Mouse (Mus musculus): Measurements from ENCODE around the gene Tlx2.

The Tlx2 gene

DNA sequence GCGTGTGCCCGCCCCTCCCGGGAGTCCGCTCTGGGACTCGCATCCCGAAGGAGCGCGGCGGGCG lies at the start of gene Tlx2:
Tlx2 (minus strand) TSS at position 47 of the 64 bp plus-strand sequence.
- in situ Hi-C loops (cut with MboI; ENCODE audit: low pct_unique_long_range_greater_than_20kb in 1 of 2, low sequenced_read_pairs in 2 of 2, unreplicated experiment in 1 of 2) = no loop called here

DNA sequence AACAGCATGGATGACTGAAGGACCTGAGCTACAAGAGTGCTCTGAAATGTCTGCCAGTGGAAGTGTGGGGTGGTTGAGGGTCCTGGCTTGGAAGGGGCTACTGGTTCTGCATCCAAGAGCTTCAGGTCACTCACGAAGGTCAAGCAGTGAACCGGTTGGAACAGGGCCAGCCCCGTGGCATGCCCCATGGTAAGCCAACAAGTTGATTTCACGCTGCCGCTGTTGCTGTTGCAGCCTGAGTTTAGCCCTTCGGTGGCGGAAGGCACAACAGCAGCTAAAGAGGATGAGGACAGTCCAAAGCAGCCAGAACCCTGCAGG lies 49.6 kb upstream of the Tlx2 start:
- in situ Hi-C loops (cut with MboI; ENCODE audit: low pct_unique_long_range_greater_than_20kb in 1 of 2, low sequenced_read_pairs in 2 of 2, unreplicated experiment in 1 of 2) = no loop called here

DNA sequence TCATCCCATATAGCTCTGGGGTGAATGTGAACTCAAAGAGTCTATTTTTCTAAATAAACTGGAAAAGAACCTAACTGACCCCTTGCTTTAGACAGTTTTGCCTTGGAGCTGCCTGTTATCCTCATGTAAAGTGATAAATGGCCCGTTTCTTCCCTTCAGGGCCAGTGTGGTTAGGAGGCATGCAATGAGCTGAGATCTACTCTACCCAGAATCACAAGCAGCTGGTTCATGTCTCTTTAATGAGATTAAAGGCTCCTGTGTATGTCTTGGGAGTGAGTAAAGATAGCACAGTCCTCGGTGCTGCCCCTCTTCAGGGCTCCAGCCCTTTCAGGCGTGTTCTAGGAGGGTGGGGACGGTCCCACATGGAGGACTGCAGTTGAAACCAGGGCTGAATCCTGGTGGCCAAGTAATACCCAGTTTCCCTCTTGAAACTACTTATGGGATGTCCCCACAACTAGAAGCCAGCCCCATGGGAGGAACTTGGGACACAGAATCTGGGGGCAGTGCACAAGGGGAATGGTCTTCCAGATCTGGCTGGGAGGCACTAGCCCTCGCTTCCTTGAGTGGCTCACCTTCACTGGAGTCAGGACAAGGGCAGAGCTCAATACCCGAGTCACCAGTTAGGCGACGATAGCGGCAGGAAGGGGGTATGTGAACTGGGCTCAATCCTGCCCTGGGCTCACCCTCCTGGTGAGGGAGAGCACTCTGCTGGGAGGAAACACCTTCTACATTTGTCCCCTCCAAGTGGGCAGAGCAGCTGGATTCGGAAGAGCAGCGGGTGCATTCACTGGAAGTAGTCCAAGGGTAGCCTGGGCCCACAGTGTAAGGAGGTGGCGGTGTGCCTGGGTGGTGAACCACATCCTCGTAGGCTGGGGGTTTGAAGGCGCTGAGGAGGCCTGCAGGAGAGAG lies 49.0 kb upstream of the Tlx2 start:
- in situ Hi-C loops (cut with MboI; ENCODE audit: low pct_unique_long_range_greater_than_20kb in 1 of 2, low sequenced_read_pairs in 2 of 2, unreplicated experiment in 1 of 2) = no loop called here

DNA sequence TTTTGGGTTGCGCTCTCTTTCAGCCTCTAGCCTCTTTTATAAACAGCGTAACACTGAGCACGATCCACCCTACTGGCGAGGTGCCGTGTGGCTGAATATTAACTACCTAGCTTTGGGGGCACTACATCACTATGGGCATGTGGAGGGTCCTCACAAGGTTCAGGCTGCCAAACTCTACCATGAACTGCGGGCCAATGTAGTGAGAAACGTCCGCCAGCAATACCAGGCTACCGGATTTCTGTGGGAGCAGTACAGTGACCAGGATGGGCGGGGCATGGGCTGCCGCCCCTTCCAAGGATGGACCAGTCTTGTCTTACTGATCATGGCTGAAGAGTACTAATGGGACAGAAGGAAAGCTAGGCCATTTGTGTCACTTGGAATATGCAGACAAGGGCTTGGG lies 48.3 kb upstream of the Tlx2 start:
- in situ Hi-C loops (cut with MboI; ENCODE audit: low pct_unique_long_range_greater_than_20kb in 1 of 2, low sequenced_read_pairs in 2 of 2, unreplicated experiment in 1 of 2) = no loop called here

DNA sequence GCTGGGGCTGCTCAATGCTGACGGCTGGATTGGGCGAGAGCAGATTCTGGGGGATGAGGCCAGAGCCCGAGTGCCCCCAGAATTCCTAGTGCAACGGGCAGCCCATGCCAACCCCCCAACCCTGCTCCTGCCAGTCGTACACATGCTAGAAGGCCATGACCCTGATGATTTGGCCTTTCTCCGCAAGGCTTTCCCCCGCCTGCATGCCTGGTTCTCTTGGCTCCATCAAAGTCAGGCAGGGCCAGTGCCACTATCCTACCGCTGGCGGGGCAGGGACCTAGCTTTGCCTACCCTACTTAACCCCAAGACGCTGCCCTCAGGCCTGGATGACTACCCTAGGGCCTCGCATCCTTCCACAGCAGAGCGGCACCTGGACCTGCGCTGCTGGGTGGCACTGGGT lies 47.5 kb upstream of the Tlx2 start:
- in situ Hi-C loops (cut with MboI; ENCODE audit: low pct_unique_long_range_greater_than_20kb in 1 of 2, low sequenced_read_pairs in 2 of 2, unreplicated experiment in 1 of 2) = no loop called here

DNA sequence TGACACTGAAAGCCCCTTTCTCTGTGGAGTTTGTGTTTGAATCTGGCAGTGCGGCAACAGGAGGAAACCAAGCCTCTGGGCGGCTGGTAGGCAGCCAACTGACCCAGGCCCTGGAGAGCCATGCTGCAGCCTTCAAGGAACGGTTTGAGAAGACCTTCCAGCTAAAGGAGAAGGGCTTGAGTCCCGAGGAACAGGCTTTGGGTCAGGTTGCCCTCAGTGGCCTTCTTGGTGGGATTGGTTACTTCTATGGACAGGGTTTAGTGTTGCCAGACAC lies 47.0 kb upstream of the Tlx2 start:
- in situ Hi-C loops (cut with MboI; ENCODE audit: low pct_unique_long_range_greater_than_20kb in 1 of 2, low sequenced_read_pairs in 2 of 2, unreplicated experiment in 1 of 2) = no loop called here

DNA sequence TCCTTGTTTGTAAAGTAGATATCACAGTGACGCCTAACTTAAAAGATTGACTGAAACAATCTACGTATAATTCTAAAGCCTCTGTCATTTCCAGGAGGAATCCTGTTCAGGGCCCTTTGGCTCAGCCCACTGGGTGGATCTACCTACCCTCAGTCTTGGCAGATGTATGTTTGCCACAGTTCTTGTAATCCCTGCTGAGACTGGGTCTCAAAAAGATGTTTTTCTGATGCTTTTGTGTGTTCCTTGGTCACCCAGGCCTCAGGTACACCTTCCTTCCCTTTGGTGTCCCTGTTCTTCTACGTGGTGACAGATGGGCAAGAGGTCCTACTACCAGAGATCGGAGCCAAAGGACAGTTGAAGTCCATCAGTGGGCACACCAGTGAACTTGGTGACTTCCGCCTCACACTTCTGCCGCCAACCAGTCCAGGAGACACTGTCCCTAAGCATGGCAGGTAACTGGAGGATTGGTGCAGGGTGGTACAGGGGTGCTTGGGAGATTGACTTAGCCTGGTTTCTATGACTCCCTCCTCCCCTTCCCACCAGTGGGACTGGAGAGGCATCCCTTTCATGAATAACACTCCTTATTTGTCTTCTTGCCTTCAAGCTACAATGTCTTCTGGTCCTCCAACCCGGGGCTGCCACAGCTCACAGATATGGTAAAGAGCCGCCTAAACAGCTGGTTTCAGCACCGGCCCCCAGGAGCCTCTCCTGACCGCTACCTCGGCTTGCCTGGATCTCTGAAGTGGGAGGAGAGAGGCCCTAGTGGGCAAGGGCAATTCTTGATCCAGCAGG lies 46.5 kb upstream of the Tlx2 start:
- in situ Hi-C loops (cut with MboI; ENCODE audit: low pct_unique_long_range_greater_than_20kb in 1 of 2, low sequenced_read_pairs in 2 of 2, unreplicated experiment in 1 of 2) = no loop called here

DNA sequence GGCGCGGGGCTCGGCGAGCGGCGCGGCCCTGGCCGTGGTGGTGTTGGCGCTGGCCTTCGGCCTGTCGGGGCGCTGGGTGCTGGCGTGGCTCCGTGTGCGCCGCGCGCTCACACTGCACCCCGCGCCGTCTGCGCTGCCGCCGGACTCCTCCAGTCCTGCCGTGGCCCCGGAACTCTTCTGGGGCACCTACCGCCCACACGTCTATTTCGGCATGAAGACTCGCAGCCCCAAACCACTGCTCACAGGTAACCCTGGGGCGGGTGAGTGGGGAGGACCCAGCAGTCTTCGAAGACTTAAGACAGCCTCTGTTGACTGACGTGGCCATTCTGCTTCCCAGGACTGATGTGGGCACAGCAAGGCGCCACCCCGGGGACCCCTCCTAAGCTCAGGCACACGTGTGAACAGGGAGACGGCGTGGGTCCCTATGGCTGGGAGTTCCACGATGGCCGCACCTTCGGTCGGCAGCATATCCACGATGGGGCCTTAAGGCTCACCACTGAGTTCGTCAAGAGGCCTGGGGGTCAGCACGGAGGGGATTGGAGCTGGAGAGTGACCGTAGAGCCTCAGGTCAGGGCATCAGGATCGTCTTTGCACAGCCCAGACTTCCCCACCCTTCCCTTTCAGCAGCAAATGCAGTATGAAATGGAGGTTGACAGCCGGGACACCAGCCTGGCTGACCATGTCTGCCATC lies 45.7 kb upstream of the Tlx2 start:
- in situ Hi-C loops (cut with MboI; ENCODE audit: low pct_unique_long_range_greater_than_20kb in 1 of 2, low sequenced_read_pairs in 2 of 2, unreplicated experiment in 1 of 2) = no loop called here

DNA sequence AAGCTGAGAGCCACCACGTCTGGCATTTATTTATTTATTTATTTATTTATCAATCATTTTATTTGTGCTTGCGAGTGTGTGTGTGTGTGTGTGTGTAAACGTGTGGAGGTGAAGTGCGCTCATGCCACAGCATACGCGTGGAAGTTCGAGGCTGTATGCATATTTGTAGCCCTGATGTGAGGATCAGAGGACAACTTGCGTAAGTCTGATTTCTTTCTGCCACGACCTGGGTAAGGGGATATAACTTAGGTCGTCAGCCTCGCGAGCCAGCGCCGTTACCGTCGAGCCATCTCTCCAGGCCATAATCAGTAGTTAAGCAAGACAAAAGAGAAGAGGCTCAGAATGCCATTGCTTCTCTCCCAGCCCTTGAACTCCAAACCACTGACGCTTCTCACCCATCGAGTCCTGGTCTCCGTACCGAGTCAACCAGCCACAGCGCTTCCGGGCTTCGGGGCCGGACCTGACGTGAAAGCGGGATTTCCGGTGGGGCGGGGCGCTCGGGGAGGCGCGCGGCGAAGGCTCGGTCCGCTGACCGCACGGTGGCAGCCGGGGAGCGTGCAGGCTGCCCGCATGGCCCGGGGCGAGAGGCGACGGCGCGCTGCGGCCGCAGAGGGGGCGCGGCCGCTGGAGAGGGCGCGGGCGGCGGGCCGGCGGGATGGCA lies 45.0 kb upstream of the Tlx2 start, which contains the start of gene Mogs:
Mogs (plus strand) TSS at position 486 of the 661 bp plus-strand sequence.
- in situ Hi-C loops (cut with MboI; ENCODE audit: low pct_unique_long_range_greater_than_20kb in 1 of 2, low sequenced_read_pairs in 2 of 2, unreplicated experiment in 1 of 2) = no loop called here

DNA sequence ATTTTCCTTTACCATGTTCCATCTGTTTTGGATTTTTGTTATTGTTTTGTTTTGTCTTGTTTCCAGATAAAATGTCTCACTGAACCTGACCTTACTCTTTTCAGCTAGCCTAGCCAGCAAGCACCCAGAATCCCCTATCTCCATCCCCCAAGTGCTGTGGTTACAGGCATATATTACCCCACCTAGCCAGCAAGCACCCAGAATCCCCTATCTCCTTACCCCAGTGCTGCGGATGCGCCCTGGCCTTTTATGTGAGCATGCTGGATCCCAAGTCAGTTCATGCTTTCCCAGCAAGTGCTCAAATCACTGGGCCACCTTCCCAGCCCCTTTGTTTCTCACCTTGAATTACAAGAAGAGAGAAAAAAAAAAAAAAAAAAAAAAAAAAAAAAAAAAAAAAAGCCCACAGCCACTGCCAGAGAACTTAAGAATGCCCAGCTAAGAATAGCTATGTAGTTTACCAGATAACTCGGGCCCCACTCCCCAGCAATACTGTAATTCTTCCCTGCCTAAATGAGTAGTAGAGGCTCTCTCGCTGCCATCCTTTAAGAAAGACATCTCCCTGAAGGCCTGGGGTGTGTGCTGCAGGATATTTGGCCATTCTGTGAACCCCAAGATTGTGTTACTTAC lies 41.5 kb upstream of the Tlx2 start:
- in situ Hi-C loops (cut with MboI; ENCODE audit: low pct_unique_long_range_greater_than_20kb in 1 of 2, low sequenced_read_pairs in 2 of 2, unreplicated experiment in 1 of 2) = no loop called here

DNA sequence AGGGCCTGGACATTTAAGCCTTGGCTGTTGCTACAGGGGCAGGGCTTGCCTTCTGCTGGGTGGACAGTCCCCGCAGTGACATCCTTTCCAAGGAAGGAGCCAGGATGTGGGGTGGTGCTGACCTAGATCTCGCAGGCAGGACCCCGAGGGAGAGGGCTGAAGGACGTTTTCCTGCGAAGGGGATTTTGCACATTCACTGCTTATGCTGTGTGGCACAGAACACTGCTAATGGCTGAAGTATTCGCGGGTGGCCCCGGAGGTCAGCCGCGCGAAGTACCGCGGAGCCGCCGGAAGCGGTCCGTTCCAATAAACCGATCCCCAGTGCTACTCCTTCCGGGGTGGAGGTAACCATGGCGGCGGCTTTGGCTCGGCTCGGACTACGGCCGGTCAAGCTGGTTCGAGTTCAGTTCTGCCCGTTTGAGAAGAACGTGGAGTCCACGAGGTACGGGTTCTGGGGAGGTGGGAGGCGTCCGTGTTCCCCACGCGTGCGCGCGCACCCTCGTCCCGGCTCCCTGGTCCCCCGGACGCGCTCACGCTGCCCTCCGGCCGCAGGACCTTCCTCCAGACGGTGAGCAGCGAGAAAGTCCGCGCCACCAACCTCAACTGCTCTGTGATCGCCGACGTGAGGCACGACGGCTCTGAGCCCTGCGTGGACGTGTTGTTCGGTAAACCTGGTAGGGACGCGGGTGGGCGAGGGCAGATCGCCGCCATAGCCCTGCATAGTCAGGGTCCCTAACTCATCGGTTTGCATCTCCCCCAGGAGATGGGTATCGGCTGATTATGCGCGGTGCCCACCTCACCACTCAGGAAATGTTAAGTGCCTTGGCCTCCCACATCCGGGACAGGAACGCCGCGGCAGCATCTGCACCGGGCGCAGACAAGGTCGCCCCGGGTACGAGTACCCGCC lies 38.9 kb upstream of the Tlx2 start, which contains the start of gene Mrpl53:
Mrpl53 (plus strand) TSS at position 279 of the 907 bp plus-strand sequence.
- in situ Hi-C loops (cut with MboI; ENCODE audit: low pct_unique_long_range_greater_than_20kb in 1 of 2, low sequenced_read_pairs in 2 of 2, unreplicated experiment in 1 of 2) = no loop called here

DNA sequence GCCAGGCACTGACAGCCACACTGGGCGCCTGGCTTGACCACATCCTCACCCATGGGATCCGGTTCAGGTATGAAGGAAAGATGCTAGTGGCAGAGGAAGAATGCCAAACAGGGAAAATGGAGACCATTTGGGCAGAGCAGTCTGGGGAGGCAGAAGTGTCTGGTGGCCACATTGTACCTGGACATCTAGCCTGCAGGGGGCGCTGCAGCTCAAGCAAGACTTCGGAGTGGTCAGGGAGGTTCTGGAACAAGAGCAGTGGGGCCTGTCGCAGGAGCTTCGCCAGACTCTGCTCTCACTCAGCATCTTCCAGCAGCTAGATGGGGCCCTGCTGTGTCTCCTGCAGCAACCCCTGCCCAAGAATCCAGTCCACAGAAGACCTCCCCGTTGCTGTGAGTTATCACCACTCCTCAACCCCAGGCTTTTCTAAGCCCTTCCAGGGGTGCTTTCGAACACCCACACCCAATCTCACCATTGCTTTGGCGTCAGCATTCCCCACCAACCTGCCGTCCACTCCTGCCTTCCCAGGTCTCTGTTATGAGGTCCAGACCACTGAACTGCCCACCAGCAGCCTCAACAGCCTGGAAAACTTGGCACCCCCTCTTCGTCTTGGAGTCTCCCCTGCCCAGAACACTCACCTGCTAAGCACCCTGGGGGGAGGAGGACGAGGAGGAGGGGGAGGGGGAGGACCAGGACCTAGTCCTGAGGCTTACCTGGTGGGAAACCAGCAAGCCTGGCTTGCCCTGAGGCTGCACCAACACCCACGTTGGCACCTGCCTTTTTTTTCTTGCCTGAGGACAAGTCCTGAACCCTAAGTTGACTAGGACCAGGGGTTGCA lies 37.7 kb upstream of the Tlx2 start:
- in situ Hi-C loops (cut with MboI; ENCODE audit: low pct_unique_long_range_greater_than_20kb in 1 of 2, low sequenced_read_pairs in 2 of 2, unreplicated experiment in 1 of 2) = no loop called here

DNA sequence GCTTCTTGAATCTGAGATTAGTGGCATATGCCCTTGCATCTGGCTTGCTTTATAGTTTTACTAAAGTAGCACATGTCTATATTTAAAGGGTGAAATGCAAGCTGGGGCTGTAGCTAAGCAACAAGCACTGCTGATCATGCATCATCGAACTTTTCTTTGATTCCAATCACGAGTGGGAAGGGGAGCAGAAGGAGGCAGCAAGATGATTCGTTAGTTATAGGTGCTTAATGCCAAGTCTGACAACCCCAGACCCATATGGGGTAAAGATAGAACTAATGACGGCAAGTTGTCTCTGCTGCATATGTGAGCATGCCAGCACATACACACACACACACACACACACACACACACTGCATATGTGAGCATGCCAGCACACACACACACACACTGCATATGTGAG lies 34.1 kb upstream of the Tlx2 start:
- in situ Hi-C loops (cut with MboI; ENCODE audit: low pct_unique_long_range_greater_than_20kb in 1 of 2, low sequenced_read_pairs in 2 of 2, unreplicated experiment in 1 of 2) = loop anchor here in 1 of 2 experiments (5.0 kb wide), 1 partner anchor 97 kb away; no protein-coding TSS in a partner anchor

DNA sequence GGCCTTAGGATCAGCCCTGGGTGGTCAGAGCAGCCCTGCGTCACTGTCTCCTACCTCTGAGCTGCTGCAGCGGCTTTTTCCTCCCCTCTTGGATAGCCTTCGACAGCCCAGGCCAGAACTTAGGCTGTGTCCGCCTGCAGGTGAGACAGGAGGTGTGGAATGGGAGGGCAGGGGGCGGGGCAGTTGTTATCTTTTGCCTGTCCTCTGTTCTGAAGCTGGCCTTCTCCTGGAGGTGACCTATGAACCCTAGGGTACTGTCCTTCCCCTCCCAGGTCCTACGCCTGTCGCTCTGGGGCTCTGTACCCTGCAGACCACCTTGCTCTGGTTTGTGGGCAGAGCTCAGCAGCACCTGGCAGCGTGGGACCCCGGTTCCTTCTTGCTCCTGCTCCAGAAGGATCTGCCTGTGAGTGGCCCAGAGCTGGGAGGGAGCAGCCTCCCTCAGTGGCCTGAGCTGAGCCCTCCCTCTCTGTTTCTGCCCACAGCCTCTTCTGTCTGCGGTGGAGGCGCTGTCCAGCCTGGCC lies 33.1 kb upstream of the Tlx2 start:
- in situ Hi-C loops (cut with MboI; ENCODE audit: low pct_unique_long_range_greater_than_20kb in 1 of 2, low sequenced_read_pairs in 2 of 2, unreplicated experiment in 1 of 2) = loop anchor here in 1 of 2 experiments (5.0 kb wide), 1 partner anchor 96 kb away; no protein-coding TSS in a partner anchor

DNA sequence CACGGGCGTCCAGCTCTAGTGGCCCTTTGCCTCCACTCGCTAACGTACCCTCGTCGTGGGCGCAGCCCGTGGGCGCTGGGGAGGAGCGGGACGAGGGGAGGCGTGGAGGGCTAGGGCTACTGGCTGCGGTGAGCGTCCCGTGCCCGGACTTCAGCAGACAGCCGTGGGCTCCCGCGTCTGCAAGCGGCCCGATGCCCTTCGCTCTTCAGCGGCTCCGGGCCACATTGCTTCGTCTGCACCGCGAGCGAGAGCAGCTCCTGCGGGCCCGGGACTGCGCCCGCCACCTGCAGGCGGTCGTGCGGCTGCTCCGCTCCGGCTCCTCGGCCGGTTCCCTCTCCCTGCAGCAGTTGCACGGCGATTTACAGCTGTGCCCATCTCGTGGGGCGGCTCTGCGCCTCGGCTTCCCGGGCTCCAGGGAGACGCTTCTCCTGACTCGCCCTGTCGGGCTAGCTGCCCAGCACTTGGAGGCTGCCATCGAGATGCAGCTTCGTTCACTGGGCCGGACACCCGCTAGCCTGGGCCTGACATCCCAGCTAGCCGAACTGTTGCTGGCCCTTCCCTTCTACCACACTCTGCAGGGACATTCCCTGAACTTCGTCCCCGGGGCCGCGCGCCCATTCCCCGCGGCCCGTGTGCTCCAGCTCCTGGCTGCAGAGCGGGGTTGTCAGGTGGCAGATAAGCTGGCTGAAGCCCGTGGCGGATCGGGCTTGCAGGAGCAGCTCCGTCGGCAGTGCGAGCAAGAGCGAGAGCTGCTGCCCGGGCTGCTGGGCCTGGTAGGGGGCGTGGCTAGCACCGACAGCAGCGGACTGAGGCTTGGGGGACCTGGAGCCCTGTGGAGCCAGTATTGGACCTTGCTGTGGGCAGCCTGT lies 31.8 kb upstream of the Tlx2 start:
- in situ Hi-C loops (cut with MboI; ENCODE audit: low pct_unique_long_range_greater_than_20kb in 1 of 2, low sequenced_read_pairs in 2 of 2, unreplicated experiment in 1 of 2) = loop anchor here in 1 of 2 experiments (5.0 kb wide), 1 partner anchor 95 kb away; no protein-coding TSS in a partner anchor

DNA sequence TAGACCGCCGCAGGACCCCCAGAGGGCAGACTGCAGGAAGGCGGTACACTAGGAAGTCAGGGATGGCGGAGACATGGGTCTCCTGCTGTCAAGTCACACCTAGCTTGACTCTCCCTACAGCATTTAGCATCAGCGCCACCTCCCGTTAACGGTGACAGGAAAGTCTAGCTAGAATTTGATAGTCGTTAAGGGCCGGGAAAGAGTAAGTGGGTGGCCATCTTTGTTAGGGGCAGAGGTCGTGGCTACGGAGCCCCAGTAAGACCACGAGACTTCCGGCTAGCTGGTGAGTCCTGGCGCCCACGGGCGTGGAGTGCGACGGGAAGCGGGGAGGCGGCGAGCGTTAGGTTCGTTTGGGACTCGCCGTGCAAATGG lies 31.2 kb upstream of the Tlx2 start, which contains the start of the genes Ccdc142 and Gm42688:
Ccdc142 (plus strand) TSS at position 286 of the 372 bp plus-strand sequence.
Gm42688 (plus strand) TSS at position 302 of the 372 bp plus-strand sequence.
- in situ Hi-C loops (cut with MboI; ENCODE audit: low pct_unique_long_range_greater_than_20kb in 1 of 2, low sequenced_read_pairs in 2 of 2, unreplicated experiment in 1 of 2) = loop anchor here in 1 of 2 experiments (5.0 kb wide), 1 partner anchor 94 kb away; no protein-coding TSS in a partner anchor

Measured in mouse embryonic stem cell (cell line).